Mouse (Mus musculus) regulatory T cell (primary cell): ENCODE measurements at regions not wholly inside any gene's neighbourhood (a gene's known extent, or its start where the extent isn't known, plus 50 kb on each side); places are given as distances from the start of the nearest gene placed in this dataset.

ENCODE experiments used
- in situ Hi-C: fragments of 300-600 bp; cut with MboI, MseI; formaldehyde crosslinking; loops from one replicate; pipeline ENCODE4 v1.15.1; 2025; ENCODE audit warnings: high pct_unique_total_duplicates

- in situ Hi-C loops, result no loop called here
Measured at GRCm38 (mm10) chr6:100476550-100477366, 189.5 kb upstream of the Rybp start.

- in situ Hi-C loops, result no loop called here
Measured at GRCm38 (mm10) chr6:100475341-100475955, 188.2 kb upstream of the Rybp start.

- in situ Hi-C loops, result no loop called here
Measured at GRCm38 (mm10) chr6:100474326-100474725, 187.0 kb upstream of the Rybp start.

- in situ Hi-C loops, result no loop called here
Measured at GRCm38 (mm10) chr6:100470071-100470470, 182.8 kb upstream of the Rybp start.

- in situ Hi-C loops, result no loop called here
Measured at GRCm38 (mm10) chr6:100462757-100463156, 175.5 kb upstream of the Rybp start.

GRCm38 (mm10) chr6:100453401-100453800, 166.1 kb upstream of the Rybp start:
- in situ Hi-C loops, result no loop called here

GRCm38 (mm10) chr6:100452097-100453002, 165.1 kb upstream of the Rybp start:
- in situ Hi-C loops, result no loop called here

- in situ Hi-C loops, result no loop called here
Measured at GRCm38 (mm10) chr6:100450108-100450507, 162.8 kb upstream of the Rybp start.

GRCm38 (mm10) chr6:100449087-100449486, 161.8 kb upstream of the Rybp start:
- in situ Hi-C loops, result no loop called here

GRCm38 (mm10) chr6:100447211-100447610, 159.9 kb upstream of the Rybp start:
- in situ Hi-C loops, result no loop called here

GRCm38 (mm10) chr6:100446804-100447203, 159.5 kb upstream of the Rybp start:
- in situ Hi-C loops, result no loop called here

- in situ Hi-C loops, result no loop called here
Measured at GRCm38 (mm10) chr6:100439071-100439737, 151.9 kb upstream of the Rybp start.

GRCm38 (mm10) chr6:100438511-100438991, 151.3 kb upstream of the Rybp start:
- in situ Hi-C loops, result no loop called here

- in situ Hi-C loops, result no loop called here
Measured at GRCm38 (mm10) chr6:100437980-100438379, 150.7 kb upstream of the Rybp start.

- in situ Hi-C loops, result no loop called here
Measured at GRCm38 (mm10) chr6:100436507-100436906, 149.2 kb upstream of the Rybp start.

- in situ Hi-C loops, result no loop called here
Measured at GRCm38 (mm10) chr6:100435222-100435621, 147.9 kb upstream of the Rybp start.

GRCm38 (mm10) chr6:100433534-100433867, 146.2 kb upstream of the Rybp start:
- in situ Hi-C loops, result no loop called here

- in situ Hi-C loops, result no loop called here
Measured at GRCm38 (mm10) chr6:100432688-100433533, 145.6 kb upstream of the Rybp start.

- in situ Hi-C loops, result no loop called here
Measured at GRCm38 (mm10) chr6:100430286-100430685, 143.0 kb upstream of the Rybp start.

- in situ Hi-C loops, result no loop called here
Measured at GRCm38 (mm10) chr6:100429511-100429910, 142.2 kb upstream of the Rybp start.

- in situ Hi-C loops, result no loop called here
Measured at GRCm38 (mm10) chr6:100428759-100429158, 141.5 kb upstream of the Rybp start.
